Mouse (Mus musculus) hindbrain, postnatal 0 days (tissue): Measurements from ENCODE around the gene Map10. TPM values are rescaled to one million over a fixed set of nuclear protein-coding genes. Genes with fewer than 3 reads are reported as not detected.

Experiments used
- ATAC-seq: fragments of 200-750 bp; cut with Nextera tagmentation; 2 replicates; pipeline ENCODE4 v1.8.0; 2017; ENCODE audit warnings: mild to moderate bottlenecking, moderate TSS enrichment, moderate library complexity
- DNase-seq: peaks from one replicate; pipeline ENCODE4 v3.0.0-alpha.2; 2015; ENCODE audit warnings: low spot score
- H3K27ac ChIP-seq: fragments of 300-500 bp; sonication (generic); 2 replicates; pipeline ENCODE4 v1.5.1; 2014; ENCODE audit warnings: mild to moderate bottlenecking
- H3K27me3 ChIP-seq: fragments of 300-500 bp; sonication (generic); 2 replicates; pipeline ENCODE4 v1.6.1; 2014; ENCODE audit warnings: low read length, mixed read lengths; ENCODE audit not compliant: insufficient read depth
- H3K36me3 ChIP-seq: fragments of 300-500 bp; sonication (generic); 2 replicates; pipeline ENCODE4 v1.6.1; 2014; ENCODE audit warnings: low read length, mixed read lengths; ENCODE audit not compliant: insufficient read depth
- H3K4me1 ChIP-seq: fragments of 300-500 bp; sonication (generic); 2 replicates; pipeline ENCODE4 v1.6.1; 2014; ENCODE audit warnings: antibody characterized with exemption, low read length, mixed read lengths; ENCODE audit not compliant: insufficient read depth
- H3K4me2 ChIP-seq: fragments of 300-500 bp; sonication (generic); 2 replicates; pipeline ENCODE4 v1.6.1; 2014; ENCODE audit warnings: low read depth, mild to moderate bottlenecking, low read length, moderate library complexity, mixed read lengths
- H3K4me3 ChIP-seq: fragments of 300-500 bp; sonication (generic); 2 replicates; pipeline ENCODE4 v1.5.1; 2014; ENCODE audit warnings: low read length
- H3K9ac ChIP-seq: fragments of 300-500 bp; sonication (generic); replicated peaks from 2 replicates; pipeline ENCODE4 v1.6.1; 2014; ENCODE audit warnings: mild to moderate bottlenecking, low read length, moderate library complexity, mixed read lengths
- H3K9me3 ChIP-seq: fragments of 300-500 bp; sonication (generic); 2 replicates; pipeline ENCODE4 v1.6.1; 2016; ENCODE audit warnings: low read length, mixed read lengths
- CTCF ChIP-seq: IDR thresholded peaks from 2 replicates; pipeline ENCODE4 v1.5.1; 2016; ENCODE audit warnings: antibody characterized with exemption, control low read depth, low read depth
- WGBS: fragments of 180-500 bp; shearing (Covaris S2); extraction: QIAGEN DNeasy Blood & Tissue Kit; methylation state at CpG from one replicate; pipeline ENCODE4 v1.1.7; 2014; 5-methylcytosine and 5-hydroxymethylcytosine counted together
- polyA plus RNA-seq: library from polyadenylated mRNA; unstranded; fragments of >200 nt; fragmentation: Nextera tagmentation; extraction: Ambion mirVana; gene quantifications from 2 replicates; pipeline ENCODE4 v1.2.1, GENCODE M21; 2015
- total RNA-seq: library from RNA; depleted of rRNA; stranded (reverse); fragments of >200 nt; gene quantifications from 2 replicates; pipeline ENCODE4 v1.2.3, GENCODE M21; 2014; rRNA removed

Gene Map10
- total and polyA plus RNA-seq, 2 experiments from 2014 or later = 5.5 to 9.7 TPM

DNA sequence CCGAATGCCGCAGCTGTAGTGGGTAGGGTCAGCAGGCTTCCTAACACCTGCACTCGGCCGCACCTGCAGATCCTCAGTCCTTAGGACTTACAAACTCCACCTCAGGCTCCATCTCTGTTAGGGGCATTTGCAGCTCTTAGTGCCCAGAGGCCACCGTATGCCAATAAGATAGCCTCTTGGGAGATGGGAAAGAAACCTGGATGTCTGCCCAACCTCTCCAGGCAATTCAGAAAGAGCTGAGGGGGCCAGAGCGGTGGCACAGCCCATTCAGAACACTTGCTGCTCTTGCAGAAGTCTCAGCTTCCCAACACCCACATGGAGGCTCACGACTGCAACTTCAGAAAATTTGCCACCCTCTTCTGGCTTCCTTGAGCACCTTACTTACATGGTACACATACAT, 36.2 kb downstream of the Map10 start:
- Histone ChIP-seq H3K4me2 (no peak overlapping the region), H3K27me3 (no peaks in the 10 kb centered on the region), H3K36me3 (no peaks in the 10 kb centered on the region), H3K4me1 (no peaks in the 10 kb centered on the region), H3K27ac (no peak overlapping the region), H3K9ac (no peak overlapping the region), H3K9me3 (no peaks in the 10 kb centered on the region), H3K4me3 (no peak overlapping the region)
- ATAC-seq (no peak), DNase-seq (no peak)
- TF ChIP-seq CTCF = no peak
- 65% methylated on average over 7 of the region's 7 CpGs for WGBS

- no peak overlapping the region for H3K4me3 ChIP-seq
- H3K9ac ChIP-seq = no peak overlapping the region
- no peak overlapping the region for H3K4me2 ChIP-seq
- no peaks in the 10 kb centered on the region for H3K36me3 ChIP-seq
- 93% methylated on average over 5 of the region's 5 CpGs for WGBS
- DNase-seq (no peak), ATAC-seq (no peak)
- no peak for TF ChIP-seq CTCF
- H3K27ac ChIP-seq = no peak overlapping the region
- H3K9me3 ChIP-seq = no peaks in the 10 kb centered on the region
- H3K27me3 ChIP-seq = no peaks in the 10 kb centered on the region
- H3K4me1 ChIP-seq = no peaks in the 10 kb centered on the region
These were observed 39.6 kb downstream of the Map10 start for GRCm38 (mm10) chr8:125709171-125709570.

GRCm38 (mm10) chr8:125711514-125711913, 41.9 kb downstream of the Map10 start:
- ATAC-seq (no peak), DNase-seq (no peak)
- Histone ChIP-seq H3K4me1 (0 out of 2 replicates have a peak, but pooled peaks cover under 1% of the 10 kb centered on the region), H3K4me2 (no peak overlapping the region), H3K9ac (no peak overlapping the region), H3K36me3 (no peaks in the 10 kb centered on the region), H3K27ac (no peak overlapping the region), H3K9me3 (no peaks in the 10 kb centered on the region), H3K4me3 (no peak overlapping the region), H3K27me3 (no peaks in the 10 kb centered on the region)
- WGBS = 86% methylated on average over 5 of the region's 5 CpGs
- TF ChIP-seq CTCF = no peak

- TF ChIP-seq CTCF = no peak
- 14% methylated on average over 4 of the region's 4 CpGs for WGBS
- peak; percentile 49 for DNase-seq
These were observed 46.6 kb downstream of the Map10 start for GRCm38 (mm10) chr8:125716211-125716610.

DNA sequence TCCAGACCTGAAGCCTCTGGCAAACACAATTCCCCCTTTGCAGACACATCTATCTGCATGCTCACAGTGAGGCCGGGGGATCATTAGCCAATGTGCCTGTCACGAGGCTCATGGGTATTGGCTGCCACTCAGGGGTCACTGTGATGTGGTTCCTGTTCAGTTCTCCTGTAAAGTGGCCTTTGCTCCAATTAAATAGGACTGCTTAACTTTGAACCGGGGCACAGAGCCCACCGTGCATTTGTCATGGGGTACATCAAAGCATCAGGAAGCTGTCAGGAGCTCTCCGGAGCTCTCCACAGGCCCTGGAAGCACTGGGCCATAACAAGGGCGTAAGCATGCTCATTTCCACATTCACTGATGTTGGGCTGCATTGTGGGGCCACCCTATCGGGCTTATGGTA, 47.0 kb downstream of the Map10 start:
- DNase-seq (peak; percentile 18), ATAC-seq (no peak)
- H3K27ac ChIP-seq = no peak overlapping the region
- no peaks in the 10 kb centered on the region for H3K27me3 ChIP-seq
- WGBS = 21% methylated on average over 7 of the region's 7 CpGs
- 0 out of 2 replicates have a peak, but pooled peaks cover 3% of the 10 kb centered on the region for H3K4me1 ChIP-seq
- TF ChIP-seq CTCF = no peak
- H3K4me3 ChIP-seq = no peak overlapping the region
- no peaks in the 10 kb centered on the region for H3K9me3 ChIP-seq
- 0 out of 2 replicates have a peak overlapping the region, but pooled peaks have one; percentile 3 for H3K9ac ChIP-seq
- H3K4me2 ChIP-seq = no peak overlapping the region
- H3K36me3 ChIP-seq = no peaks in the 10 kb centered on the region

More at GRCm38 (mm10) chr8:125716211-125716610, 46.6 kb downstream of the Map10 start:
- Histone ChIP-seq H3K27ac (no peak overlapping the region), H3K4me2 (no peak overlapping the region), H3K9me3 (no peaks in the 10 kb centered on the region), H3K4me3 (no peak overlapping the region), H3K9ac (0 out of 2 replicates have a peak overlapping the region, but pooled peaks have one; percentile 3), H3K27me3 (no peaks in the 10 kb centered on the region), H3K36me3 (no peaks in the 10 kb centered on the region), H3K4me1 (0 out of 2 replicates have a peak, but pooled peaks cover 3% of the 10 kb centered on the region)
- no peak for ATAC-seq

GRCm38 (mm10) chr8:125718914-125719313, 49.3 kb downstream of the Map10 start:
- no peak for ATAC-seq
- H3K4me1 ChIP-seq = 0 out of 2 replicates have a peak, but pooled peaks cover 3% of the 10 kb centered on the region
- no peaks in the 10 kb centered on the region for H3K9me3 ChIP-seq
- H3K4me3 ChIP-seq = no peak overlapping the region
- H3K27ac ChIP-seq = no peak overlapping the region
- H3K4me2 ChIP-seq = no peak overlapping the region
- H3K9ac ChIP-seq = no peak overlapping the region
- 59% methylated on average over 4 of the region's 4 CpGs for WGBS
- H3K36me3 ChIP-seq = no peaks in the 10 kb centered on the region
- no peaks in the 10 kb centered on the region for H3K27me3 ChIP-seq
- no peak for DNase-seq
- TF ChIP-seq CTCF = peak; percentile 56

- TF ChIP-seq CTCF = no peak
- WGBS = 71% methylated on average over 7 of the region's 7 CpGs
- H3K27me3 ChIP-seq = no peaks in the 10 kb centered on the region
- H3K4me3 ChIP-seq = no peak overlapping the region
- ATAC-seq (no peak), DNase-seq (peak; percentile 14)
- no peaks in the 10 kb centered on the region for H3K4me1 ChIP-seq
- H3K36me3 ChIP-seq = no peaks in the 10 kb centered on the region
- no peak overlapping the region for H3K27ac ChIP-seq
- H3K9me3 ChIP-seq = no peaks in the 10 kb centered on the region
- H3K4me2 ChIP-seq = no peak overlapping the region
- H3K9ac ChIP-seq = no peak overlapping the region
These were observed 53.1 kb downstream of the Map10 start for GRCm38 (mm10) chr8:125722675-125723074.

Other genes with a start within 250 kb of the Map10 start
- 62.2 and 62.8 TPM in 2 replicates for gene Sipa1l2, start 100.0 kb upstream of the Map10 start, total RNA-seq
- gene Sipa1l2, start 100.0 kb upstream of the Map10 start, polyA plus RNA-seq = 11.5 and 12.2 TPM in 2 replicates
- gene Ntpcr, start 60.1 kb downstream of the Map10 start, total RNA-seq = 24.9 and 37.1 TPM in 2 replicates
- 35.1 and 35.2 TPM in 2 replicates for gene Ntpcr, start 60.1 kb downstream of the Map10 start, polyA plus RNA-seq
- 11.1 and 11.8 TPM in 2 replicates for gene Pcnx2, start 228.5 kb downstream of the Map10 start, total RNA-seq
- gene Pcnx2, start 228.5 kb downstream of the Map10 start, polyA plus RNA-seq = 3.0 and 3.5 TPM in 2 replicates
- gene Map3k21, start 240.6 kb downstream of the Map10 start, total RNA-seq = 2.2 and 3.7 TPM in 2 replicates
- gene Map3k21, start 240.6 kb downstream of the Map10 start, polyA plus RNA-seq = 0.87 and 0.89 TPM in 2 replicates